Mouse (Mus musculus): ENCODE measurements at regions not wholly inside any gene's neighbourhood (a gene's known extent, or its start where the extent isn't known, plus 50 kb on each side); places are given as distances from the start of the nearest gene placed in this dataset.

DNA sequence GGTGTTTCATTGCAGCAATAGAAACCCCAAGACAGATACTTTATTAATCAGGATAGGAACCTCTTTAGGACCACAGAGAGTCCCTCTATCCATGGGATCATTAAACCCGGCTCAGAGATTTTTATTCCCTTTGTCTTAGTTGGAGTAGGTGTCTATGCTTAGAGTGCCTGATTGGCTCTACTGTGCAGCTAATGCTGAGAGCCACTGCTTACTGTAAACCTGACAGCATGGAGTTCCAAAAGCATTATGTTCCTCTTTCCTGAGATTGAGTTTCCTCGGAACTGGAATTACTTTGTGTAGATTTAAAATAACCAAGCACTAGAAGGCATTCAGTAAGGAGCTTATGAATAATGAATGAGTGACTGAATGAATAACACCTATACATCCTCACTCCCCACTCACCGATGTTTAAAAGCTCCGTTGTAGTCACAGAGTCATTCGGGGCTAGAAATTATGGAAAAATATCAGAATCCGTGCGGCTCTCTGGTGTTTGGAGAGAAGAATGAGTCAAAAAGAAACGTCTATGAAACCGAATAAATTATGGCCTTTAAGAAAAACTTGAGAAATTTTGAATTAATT is 200.8 kb downstream of the Gm5426 start:
- Histone ChIP-seq H3K27ac (ENCODE audit: insufficient read depth, low read depth, low read length, poor library complexity, severe bottlenecking) (no peak overlapping the region), H3K36me3 (ENCODE audit: control insufficient read depth, insufficient read depth, low read length, poor library complexity, severe bottlenecking) (no peaks in the 10 kb centered on the region), H3K4me1 (ENCODE audit: control insufficient read depth in 2 of 2, insufficient read depth in 2 of 2, low read length in 2 of 2, poor library complexity in 1 of 2) (no peaks in the 10 kb centered on the region), H3K9me3 (ENCODE audit: control insufficient read depth, insufficient read depth, low read depth, low read length) (no peaks in the 10 kb centered on the region), H3K4me3 (ENCODE audit: insufficient read depth in 1 of 2, low read depth in 1 of 2, low read length in 2 of 2, poor library complexity in 1 of 2, severe bottlenecking in 1 of 2) (no peak overlapping the region), H3K9ac (ENCODE audit: insufficient read depth, low read depth, low read length, poor library complexity, severe bottlenecking) (no peak overlapping the region)
- in situ Hi-C loops (cut with MboI; ENCODE audit: low sequenced_read_pairs in 2 of 2, unreplicated experiment in 2 of 2) = no loop called here
- TF ChIP-seq CHD2 (IDR thresholded peaks at IDR 0.05; ENCODE audit: low read depth, low read length) (no peak), ZNF384 (IDR thresholded peaks at IDR 0.05; ENCODE audit: low read depth, low read length) (no peak), HCFC1 (IDR thresholded peaks at IDR 0.05; ENCODE audit: borderline replicate concordance, insufficient read depth, low read length) (no peak), ZC3H11A (IDR thresholded peaks at IDR 0.05; ENCODE audit: borderline replicate concordance, low read depth, low read length) (no peak)
- no peak for DNase-seq (ENCODE audit: low read depth, low spot score)

DNA sequence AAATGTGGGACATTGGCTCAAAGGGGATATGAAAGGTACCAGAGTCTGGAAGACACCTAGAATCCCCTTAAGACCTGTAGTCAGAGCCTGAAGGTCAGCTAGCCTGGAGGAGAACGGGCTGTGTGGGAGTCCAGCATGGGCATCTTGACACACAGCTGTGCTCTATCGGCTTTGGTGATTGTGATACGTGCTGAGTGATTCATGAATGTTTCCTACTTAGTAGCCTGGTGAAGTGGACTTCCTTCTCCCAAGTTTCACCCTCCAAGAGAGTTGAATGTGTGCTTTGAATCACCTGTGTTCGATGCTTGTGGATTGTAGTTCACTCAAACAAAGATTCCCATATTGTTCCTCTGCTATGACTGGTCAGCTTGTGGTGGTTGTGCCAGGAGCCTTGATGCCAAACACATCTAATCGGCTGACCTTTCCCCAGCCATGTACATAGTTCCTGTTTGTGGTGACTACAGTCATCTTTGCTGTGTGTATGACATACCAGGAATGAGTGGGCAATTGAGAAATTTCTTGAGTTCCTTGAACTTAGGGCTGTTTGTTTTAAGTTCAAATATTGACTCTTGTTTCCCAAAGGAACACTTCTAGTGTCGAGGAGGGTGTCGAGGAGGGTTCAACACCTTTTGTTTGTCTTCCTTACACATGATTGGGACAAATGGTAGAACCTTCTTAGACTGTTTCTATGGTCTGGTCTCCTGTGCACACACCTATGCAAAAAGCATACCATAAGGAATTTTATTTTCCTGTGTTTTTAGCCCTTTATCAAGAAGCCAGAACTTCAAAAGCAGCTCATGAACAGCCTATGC is 201.6 kb downstream of the Gm5426 start:
- no peak overlapping the region for H3K4me3 ChIP-seq (ENCODE audit: insufficient read depth in 1 of 2, low read depth in 1 of 2, low read length in 2 of 2, poor library complexity in 1 of 2, severe bottlenecking in 1 of 2)
- no peak overlapping the region for H3K27ac ChIP-seq (ENCODE audit: insufficient read depth, low read depth, low read length, poor library complexity, severe bottlenecking)
- no peak overlapping the region for H3K9ac ChIP-seq (ENCODE audit: insufficient read depth, low read depth, low read length, poor library complexity, severe bottlenecking)
- no peak for TF ChIP-seq ZNF384 (IDR thresholded peaks at IDR 0.05; ENCODE audit: low read depth, low read length)
- TF ChIP-seq ZC3H11A (IDR thresholded peaks at IDR 0.05; ENCODE audit: borderline replicate concordance, low read depth, low read length) = no peak
- TF ChIP-seq CHD2 (IDR thresholded peaks at IDR 0.05; ENCODE audit: low read depth, low read length) = no peak
- TF ChIP-seq MAFK (IDR thresholded peaks at IDR 0.05; ENCODE audit: insufficient read depth, low read depth, low read length) = no peak
- TF ChIP-seq HCFC1 (IDR thresholded peaks at IDR 0.05; ENCODE audit: borderline replicate concordance, insufficient read depth, low read length) = no peak
- H3K36me3 ChIP-seq (ENCODE audit: control insufficient read depth, insufficient read depth, low read length, poor library complexity, severe bottlenecking) = no peaks in the 10 kb centered on the region
- in situ Hi-C loops (cut with MboI; ENCODE audit: low sequenced_read_pairs in 2 of 2, unreplicated experiment in 2 of 2) = no loop called here
- H3K9me3 ChIP-seq (ENCODE audit: control insufficient read depth, insufficient read depth, low read depth, low read length) = no peaks in the 10 kb centered on the region
- H3K4me1 ChIP-seq (ENCODE audit: control insufficient read depth in 2 of 2, insufficient read depth in 2 of 2, low read length in 2 of 2, poor library complexity in 1 of 2) = no peaks in the 10 kb centered on the region
- no peak for DNase-seq (ENCODE audit: low read depth, low spot score)

DNA sequence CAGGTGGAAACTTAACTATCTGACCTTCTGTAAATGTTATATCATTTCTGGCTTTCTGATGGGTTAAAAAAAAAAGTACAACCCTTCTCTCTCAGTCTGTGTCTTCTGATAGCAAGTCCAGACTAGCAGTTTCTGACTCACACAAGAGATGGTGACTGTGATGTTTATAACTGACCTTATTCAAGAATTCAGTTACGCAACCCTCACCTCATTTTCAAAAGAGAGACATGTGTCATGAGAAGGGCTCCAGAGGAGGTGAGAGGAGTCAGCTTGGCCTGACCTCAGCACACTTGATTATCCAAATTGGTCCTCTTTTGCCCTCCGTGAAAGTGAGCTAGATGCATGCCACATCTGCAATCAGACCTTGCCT is 202.2 kb downstream of the Gm5426 start:
- Histone ChIP-seq H3K9ac (ENCODE audit: insufficient read depth, low read depth, low read length, poor library complexity, severe bottlenecking) (no peak overlapping the region), H3K36me3 (ENCODE audit: control insufficient read depth, insufficient read depth, low read length, poor library complexity, severe bottlenecking) (no peaks in the 10 kb centered on the region), H3K9me3 (ENCODE audit: control insufficient read depth, insufficient read depth, low read depth, low read length) (no peaks in the 10 kb centered on the region), H3K4me1 (ENCODE audit: control insufficient read depth in 2 of 2, insufficient read depth in 2 of 2, low read length in 2 of 2, poor library complexity in 1 of 2) (no peaks in the 10 kb centered on the region), H3K27ac (ENCODE audit: insufficient read depth, low read depth, low read length, poor library complexity, severe bottlenecking) (no peak overlapping the region), H3K4me3 (ENCODE audit: insufficient read depth in 1 of 2, low read depth in 1 of 2, low read length in 2 of 2, poor library complexity in 1 of 2, severe bottlenecking in 1 of 2) (no peak overlapping the region)
- TF ChIP-seq CHD2 (IDR thresholded peaks at IDR 0.05; ENCODE audit: low read depth, low read length) (no peak), ZNF384 (IDR thresholded peaks at IDR 0.05; ENCODE audit: low read depth, low read length) (no peak), ZC3H11A (IDR thresholded peaks at IDR 0.05; ENCODE audit: borderline replicate concordance, low read depth, low read length) (no peak), MAFK (IDR thresholded peaks at IDR 0.05; ENCODE audit: insufficient read depth, low read depth, low read length) (no peak), HCFC1 (IDR thresholded peaks at IDR 0.05; ENCODE audit: borderline replicate concordance, insufficient read depth, low read length) (no peak)
- no peak for DNase-seq (ENCODE audit: low read depth, low spot score)
- in situ Hi-C loops (cut with MboI; ENCODE audit: low sequenced_read_pairs in 2 of 2, unreplicated experiment in 2 of 2) = no loop called here

DNA sequence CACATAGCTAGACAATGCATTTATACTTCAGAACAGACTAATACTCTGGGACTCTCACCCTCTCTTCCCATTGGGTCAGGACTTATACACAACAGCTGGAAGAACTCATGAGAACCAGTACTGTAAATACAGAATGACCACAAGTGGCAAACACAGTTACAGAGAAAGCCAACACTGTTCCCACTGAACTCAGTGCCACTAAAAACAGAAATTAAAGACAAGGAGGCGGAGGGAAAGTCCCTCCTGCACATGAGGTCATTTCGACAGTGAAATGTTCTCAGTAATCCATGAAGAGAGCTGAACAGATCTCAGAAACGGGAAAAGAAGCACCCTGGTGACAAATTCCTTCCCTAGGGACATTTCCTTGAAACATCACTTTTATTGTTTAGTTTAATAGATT is 206.1 kb downstream of the Gm5426 start:
- in situ Hi-C loops (cut with MboI; ENCODE audit: low sequenced_read_pairs in 2 of 2, unreplicated experiment in 2 of 2) = no loop called here
- TF ChIP-seq ZNF384 (IDR thresholded peaks at IDR 0.05; ENCODE audit: low read depth, low read length) = no peak
- no peak for TF ChIP-seq CHD2 (IDR thresholded peaks at IDR 0.05; ENCODE audit: low read depth, low read length)
- TF ChIP-seq MAFK (IDR thresholded peaks at IDR 0.05; ENCODE audit: insufficient read depth, low read depth, low read length) = no peak
- no peak for TF ChIP-seq HCFC1 (IDR thresholded peaks at IDR 0.05; ENCODE audit: borderline replicate concordance, insufficient read depth, low read length)
- TF ChIP-seq ZC3H11A (IDR thresholded peaks at IDR 0.05; ENCODE audit: borderline replicate concordance, low read depth, low read length) = no peak
- Histone ChIP-seq H3K36me3 (ENCODE audit: control insufficient read depth, insufficient read depth, low read length, poor library complexity, severe bottlenecking) (no peaks in the 10 kb centered on the region), H3K9ac (ENCODE audit: insufficient read depth, low read depth, low read length, poor library complexity, severe bottlenecking) (no peak overlapping the region), H3K27ac (ENCODE audit: insufficient read depth, low read depth, low read length, poor library complexity, severe bottlenecking) (no peak overlapping the region), H3K9me3 (ENCODE audit: control insufficient read depth, insufficient read depth, low read depth, low read length) (no peaks in the 10 kb centered on the region), H3K4me1 (ENCODE audit: control insufficient read depth in 2 of 2, insufficient read depth in 2 of 2, low read length in 2 of 2, poor library complexity in 1 of 2) (no peaks in the 10 kb centered on the region), H3K4me3 (ENCODE audit: insufficient read depth in 1 of 2, low read depth in 1 of 2, low read length in 2 of 2, poor library complexity in 1 of 2, severe bottlenecking in 1 of 2) (no peak overlapping the region)
- no peak for DNase-seq (ENCODE audit: low read depth, low spot score)

Measured in ES-E14 (cell line).